Mouse (Mus musculus) forebrain, embryonic 14.5 days (tissue): ENCODE measurements at regions not wholly inside any gene's neighbourhood (a gene's known extent, or its start where the extent isn't known, plus 50 kb on each side); places are given as distances from the start of the nearest gene placed in this dataset.

Source experiments
- ATAC-seq: fragments of 200-750 bp; cut with Nextera tagmentation; 2 replicates; pipeline ENCODE4 v1.8.0; 2017; ENCODE audit warnings: mild to moderate bottlenecking, moderate library complexity
- DNase-seq: peaks from one replicate; pipeline ENCODE4 v3.0.0-alpha.2; 2015; ENCODE audit warnings: low spot score
- H3K27ac ChIP-seq: fragments of 300-500 bp; sonication (generic); 2 replicates; pipeline ENCODE4 v1.5.1; 2014; ENCODE audit warnings: low read depth, mild to moderate bottlenecking, control low read depth, low read length, moderate library complexity
- H3K27me3 ChIP-seq: fragments of 300-500 bp; sonication (generic); replicated peaks from 2 replicates; pipeline ENCODE4 v1.6.1; 2014; ENCODE audit warnings: low read length, control low read depth, mixed read lengths; ENCODE audit not compliant: control insufficient read depth, insufficient read depth
- H3K36me3 ChIP-seq: fragments of 300-500 bp; sonication (generic); 2 replicates; pipeline ENCODE4 v1.6.1; 2014; ENCODE audit warnings: low read length, control low read depth; ENCODE audit not compliant: control insufficient read depth, insufficient read depth
- H3K4me1 ChIP-seq: fragments of 300-500 bp; sonication (generic); 2 replicates; pipeline ENCODE4 v1.6.1; 2014; ENCODE audit warnings: antibody characterized with exemption, low read length, control low read depth; ENCODE audit not compliant: control insufficient read depth, insufficient read depth
- H3K4me2 ChIP-seq: fragments of 300-500 bp; sonication (generic); 2 replicates; pipeline ENCODE4 v1.6.1; 2014; ENCODE audit warnings: mild to moderate bottlenecking, control low read depth, low read length
- H3K4me3 ChIP-seq: fragments of 300-500 bp; sonication (generic); 2 replicates; pipeline ENCODE4 v1.5.1; 2014; ENCODE audit warnings: low read depth, low read length, control low read depth
- H3K9ac ChIP-seq: fragments of 300-500 bp; sonication (generic); 2 replicates; pipeline ENCODE4 v1.6.1; 2014; ENCODE audit warnings: mild to moderate bottlenecking, low read length, control low read depth, moderate library complexity
- H3K9me3 ChIP-seq: fragments of 300-500 bp; sonication (generic); replicated peaks from 2 replicates; pipeline ENCODE4 v1.6.1; 2016; ENCODE audit warnings: low read length, control low read depth, mixed read lengths; ENCODE audit not compliant: control insufficient read depth
- WGBS: fragments of 180-500 bp; shearing (Covaris S2); extraction: QIAGEN DNeasy Blood & Tissue Kit; methylation state at CpG from one replicate; pipeline ENCODE4 v1.1.7; 2014; 5-methylcytosine and 5-hydroxymethylcytosine counted together

DNA sequence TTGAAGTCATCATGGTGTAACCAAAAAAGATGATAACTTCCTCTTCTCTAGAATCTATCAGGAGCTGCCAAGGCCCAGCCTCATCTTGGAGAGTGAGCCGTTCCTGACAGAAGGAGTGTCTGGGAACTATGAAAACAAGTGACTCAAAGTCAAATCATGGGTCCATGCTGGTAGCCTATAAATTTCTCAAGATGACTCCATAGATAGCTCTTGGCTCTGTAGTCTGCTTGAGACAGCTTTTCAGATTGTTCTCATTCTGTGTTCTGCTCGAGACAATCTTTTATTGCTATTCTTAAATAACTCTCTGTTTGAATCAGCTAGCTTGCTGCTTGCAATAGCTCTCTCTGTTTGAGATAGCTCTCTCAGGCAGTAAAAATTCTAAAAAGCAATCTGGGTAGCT, 318.9 kb downstream of the Pdzph1 start:
- Histone ChIP-seq H3K36me3 (no peaks in the 10 kb centered on the region), H3K27me3 (no peaks in the 10 kb centered on the region), H3K9ac (no peak overlapping the region), H3K27ac (no peak overlapping the region), H3K9me3 (no peaks in the 10 kb centered on the region), H3K4me3 (no peak overlapping the region), H3K4me2 (no peak overlapping the region), H3K4me1 (no peaks in the 10 kb centered on the region)
- no peak for DNase-seq
- WGBS, result 73% methylated on average over 2 of the region's 2 CpGs
- no peak for ATAC-seq

DNA sequence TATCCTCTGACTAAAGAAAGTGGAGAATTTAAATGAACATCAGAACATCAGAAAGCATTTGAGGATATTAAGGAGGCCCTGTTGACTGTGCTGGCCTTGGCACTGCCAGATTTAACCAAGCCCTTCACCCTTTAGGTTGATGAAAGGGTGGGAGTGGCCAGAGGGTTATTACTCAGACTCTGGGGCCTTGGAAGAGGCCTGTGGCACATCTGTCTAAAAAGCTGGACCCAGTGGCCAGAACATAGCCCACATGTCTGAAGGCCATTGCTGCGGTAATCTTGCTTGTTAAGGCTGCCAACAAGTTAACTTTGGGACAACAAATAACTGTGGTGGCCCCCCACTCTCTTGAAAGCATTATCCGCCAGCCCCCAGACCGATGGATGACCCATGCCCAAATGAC, 323.1 kb downstream of the Pdzph1 start:
- Histone ChIP-seq H3K27me3 (no peaks in the 10 kb centered on the region), H3K9me3 (no peaks in the 10 kb centered on the region), H3K4me2 (no peak overlapping the region), H3K4me1 (no peaks in the 10 kb centered on the region), H3K27ac (no peak overlapping the region), H3K36me3 (no peaks in the 10 kb centered on the region), H3K9ac (no peak overlapping the region), H3K4me3 (no peak overlapping the region)
- ATAC-seq, result no peak
- WGBS, result 87% methylated on average over 3 of the region's 3 CpGs
- DNase-seq, result no peak

DNA sequence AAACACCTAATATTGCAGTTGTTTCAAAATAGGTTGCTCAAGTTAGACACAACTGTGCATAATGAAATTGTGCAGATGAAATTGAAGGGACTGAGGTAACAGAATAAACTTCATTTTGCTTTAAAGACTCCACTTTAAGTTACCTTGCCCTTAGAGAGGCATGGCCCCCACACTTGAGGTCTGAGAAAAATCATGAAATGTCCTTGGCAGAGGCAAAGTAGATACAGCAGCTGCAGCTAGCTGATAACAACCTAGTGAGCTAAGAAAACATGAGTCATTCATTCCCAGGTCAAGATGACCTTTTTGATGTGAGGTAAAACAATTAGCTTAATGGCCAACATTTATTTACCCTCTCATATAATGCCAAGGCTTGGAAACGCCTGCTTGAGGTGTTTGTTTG, 347.4 kb downstream of the Pdzph1 start:
- H3K4me2 ChIP-seq, result no peak overlapping the region
- H3K27ac ChIP-seq, result no peak overlapping the region
- WGBS, result 80% methylated on average over 1 of the region's 1 CpGs
- no peaks in the 10 kb centered on the region for H3K4me1 ChIP-seq
- H3K4me3 ChIP-seq, result no peak overlapping the region
- no peak for ATAC-seq
- DNase-seq, result no peak
- H3K9ac ChIP-seq, result no peak overlapping the region
- no peaks in the 10 kb centered on the region for H3K9me3 ChIP-seq
- H3K36me3 ChIP-seq, result no peaks in the 10 kb centered on the region
- H3K27me3 ChIP-seq, result no peaks in the 10 kb centered on the region

DNA sequence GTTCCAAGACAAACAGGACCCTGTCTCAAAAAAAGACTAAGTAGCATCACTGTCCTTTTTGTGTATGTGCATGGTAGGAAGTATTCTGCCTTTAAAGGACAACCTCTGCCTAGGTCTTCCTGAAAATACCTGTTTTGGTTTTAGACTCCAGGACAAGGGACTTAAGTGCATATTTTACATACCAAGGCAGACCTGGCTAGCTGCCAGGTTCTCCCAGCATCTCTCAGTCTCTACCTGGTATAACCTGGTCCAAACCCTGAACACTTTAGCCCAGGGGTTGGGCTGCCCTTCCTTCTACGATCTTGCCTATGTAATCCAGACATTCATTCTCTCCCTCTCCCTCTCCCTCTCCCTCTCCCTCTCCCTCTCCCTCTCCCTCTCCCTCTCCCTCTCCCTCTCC, 348.9 kb downstream of the Pdzph1 start:
- Histone ChIP-seq H3K4me3 (no peak overlapping the region), H3K4me2 (no peak overlapping the region), H3K36me3 (no peaks in the 10 kb centered on the region), H3K9ac (no peak overlapping the region), H3K27ac (no peak overlapping the region), H3K4me1 (no peaks in the 10 kb centered on the region), H3K27me3 (no peaks in the 10 kb centered on the region), H3K9me3 (no peaks in the 10 kb centered on the region)
- ATAC-seq (no peak), DNase-seq (no peak)
- WGBS, result 67% methylated on average over 1 of the region's 1 CpGs

DNA sequence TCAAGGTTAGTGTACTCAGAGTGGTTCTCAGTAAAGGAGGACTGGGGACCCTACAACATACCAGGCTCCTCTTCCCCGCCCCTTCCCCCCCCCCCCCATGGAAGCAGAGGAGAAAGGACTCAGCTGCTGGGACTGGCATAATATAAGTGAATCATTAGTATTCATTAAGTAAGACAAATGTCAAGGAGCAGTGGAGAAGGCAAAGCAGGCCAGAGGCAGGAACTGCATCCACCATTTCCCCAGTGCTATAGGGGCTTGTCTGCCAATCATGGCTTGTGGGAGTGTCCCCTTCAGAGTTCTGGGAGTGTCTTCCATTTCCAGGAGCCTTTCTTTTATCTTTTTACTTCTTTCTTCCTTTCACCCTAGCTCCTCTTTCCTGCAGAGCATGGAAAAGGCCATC, 392.3 kb downstream of the Pdzph1 start:
- DNase-seq, result no peak
- H3K4me1 ChIP-seq, result no peaks in the 10 kb centered on the region
- no peak overlapping the region for H3K9ac ChIP-seq
- no peaks in the 10 kb centered on the region for H3K36me3 ChIP-seq
- no peak overlapping the region for H3K4me2 ChIP-seq
- H3K27ac ChIP-seq, result no peak overlapping the region
- H3K9me3 ChIP-seq, result no peaks in the 10 kb centered on the region
- no peaks in the 10 kb centered on the region for H3K27me3 ChIP-seq
- H3K4me3 ChIP-seq, result no peak overlapping the region
- 90% methylated on average over 1 of the region's 1 CpGs for WGBS
- no peak for ATAC-seq

DNA sequence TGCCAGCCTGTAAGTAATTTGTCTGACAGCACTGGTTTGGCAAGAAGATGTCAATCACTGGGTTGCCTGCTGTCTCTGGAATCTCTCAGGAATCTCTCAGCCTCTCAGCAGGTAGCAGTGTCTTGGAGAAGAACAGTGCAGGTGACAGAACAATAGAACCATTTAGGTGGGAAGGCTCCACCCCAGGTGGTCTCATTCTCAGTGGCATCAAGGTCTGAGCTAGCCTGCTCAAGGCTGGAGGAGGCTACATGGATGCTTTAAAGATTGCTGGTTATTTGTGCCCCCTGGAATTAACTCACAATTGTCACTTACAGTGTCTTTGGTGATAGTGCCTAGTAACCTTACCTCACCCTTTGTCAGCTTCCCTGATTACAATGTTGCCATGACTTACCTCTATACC, 394.5 kb downstream of the Pdzph1 start:
- no peak for DNase-seq
- no peak for ATAC-seq
- no peak overlapping the region for H3K4me3 ChIP-seq
- H3K4me2 ChIP-seq, result no peak overlapping the region
- H3K27me3 ChIP-seq, result no peaks in the 10 kb centered on the region
- H3K9ac ChIP-seq, result no peak overlapping the region
- no peaks in the 10 kb centered on the region for H3K9me3 ChIP-seq
- H3K4me1 ChIP-seq, result no peaks in the 10 kb centered on the region
- H3K36me3 ChIP-seq, result no peaks in the 10 kb centered on the region
- H3K27ac ChIP-seq, result no peak overlapping the region

DNA sequence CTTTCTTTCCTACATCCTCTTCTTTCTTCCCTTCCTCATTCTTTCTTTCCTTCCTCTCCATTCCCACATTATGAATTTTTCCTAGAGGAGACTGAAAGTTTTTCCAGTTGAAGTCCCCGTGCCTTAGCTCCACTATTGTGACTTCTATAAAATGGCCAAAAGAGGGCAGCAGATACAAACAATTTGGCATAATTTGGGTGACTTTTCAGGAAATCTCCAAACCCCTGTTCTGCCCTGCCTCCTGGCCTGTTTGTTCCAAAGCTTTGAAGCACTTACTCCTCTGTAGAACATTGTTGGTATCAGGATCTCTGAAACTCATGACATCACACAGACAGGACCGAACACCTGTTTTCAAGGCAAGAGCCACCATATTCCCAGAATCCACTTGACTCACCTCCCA, 403.2 kb downstream of the Pdzph1 start:
- Histone ChIP-seq H3K9me3 (no peaks in the 10 kb centered on the region), H3K27me3 (no peaks in the 10 kb centered on the region), H3K36me3 (no peaks in the 10 kb centered on the region), H3K4me1 (no peaks in the 10 kb centered on the region), H3K4me2 (no peak overlapping the region), H3K9ac (no peak overlapping the region), H3K4me3 (no peak overlapping the region), H3K27ac (no peak overlapping the region)
- 62% methylated on average over 2 of the region's 2 CpGs for WGBS
- peak; percentile 37; the same call in 1 of the 2 replicates for ATAC-seq
- peak; percentile 66 for DNase-seq

DNA sequence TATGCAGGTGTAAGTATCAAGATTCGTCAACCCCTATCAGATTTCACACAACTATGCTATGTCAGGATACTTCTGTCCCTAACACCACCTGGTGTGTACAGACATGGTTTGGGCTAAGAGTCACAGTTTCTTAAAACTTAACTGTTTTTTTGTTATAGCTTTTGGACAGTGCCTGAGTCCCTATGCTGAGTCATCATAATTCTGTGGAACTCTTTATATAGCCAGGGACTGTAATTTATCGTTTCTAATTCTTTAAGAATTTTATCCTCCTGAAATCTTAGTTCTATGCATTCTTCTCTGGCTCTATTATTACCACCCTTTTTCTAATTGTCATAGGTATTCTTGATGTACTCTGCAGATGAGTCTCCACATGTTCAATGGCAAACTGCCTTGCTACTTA, 418.3 kb downstream of the Pdzph1 start:
- Histone ChIP-seq H3K9ac (no peak overlapping the region), H3K27ac (no peak overlapping the region), H3K4me3 (no peak overlapping the region), H3K27me3 (no peaks in the 10 kb centered on the region), H3K4me1 (no peaks in the 10 kb centered on the region), H3K9me3 (no peaks in the 10 kb centered on the region), H3K4me2 (no peak overlapping the region), H3K36me3 (no peaks in the 10 kb centered on the region)
- WGBS, result 84% methylated on average over 2 of the region's 2 CpGs
- DNase-seq (no peak), ATAC-seq (no peak)
